Mouse (Mus musculus): ENCODE measurements around the gene Rbbp5. TPM values are rescaled to one million over a fixed set of nuclear protein-coding genes. Genes with fewer than 3 reads are reported as not detected.
A peak's percentile ranks its signal among the peaks of the same experiment; 100 is the strongest.

The Rbbp5 gene
- polyA plus RNA-seq, 1 experiment from 2014 or later, result 37.8 TPM

DNA sequence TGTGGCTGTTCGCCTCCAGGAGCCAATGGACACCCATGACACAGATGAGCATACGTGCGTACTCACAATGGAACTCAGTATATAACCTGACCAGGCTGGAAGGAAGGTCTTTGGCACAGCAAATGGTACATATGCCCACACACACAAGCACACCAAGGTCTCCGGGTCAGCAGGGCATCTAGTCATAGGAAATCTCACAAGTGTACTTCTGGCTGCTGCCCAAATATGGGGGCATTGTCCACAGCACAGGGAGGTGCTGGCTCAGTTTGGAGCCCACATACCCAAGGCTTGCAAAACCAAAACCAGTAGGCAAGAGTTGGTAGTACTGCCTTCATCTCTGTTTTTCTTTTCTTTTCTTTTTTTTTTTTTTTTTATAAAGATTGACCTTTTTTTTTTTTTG, 58.4 kb downstream of the Rbbp5 start:
- Histone ChIP-seq H3K27me3 (replicated peaks; ENCODE audit: control insufficient read depth, insufficient read depth, low read length) (peaks cover 10% of the 10 kb centered on the region), H3K9me3 (ENCODE audit: control insufficient read depth, low read length) (no peaks in the 10 kb centered on the region), H3K4me1 (ENCODE audit: control insufficient read depth, insufficient read depth, low read length) (peaks cover 18% of the 10 kb centered on the region; the same call in 1 of the 2 replicates), H3K9ac (ENCODE audit: low read depth, low read length) (no peak overlapping the region), H3K27ac (replicated peaks; ENCODE audit: low read depth, low read length) (no peak overlapping the region), H3K36me3 (ENCODE audit: control insufficient read depth, insufficient read depth, low read length) (no peaks in the 10 kb centered on the region), H3K4me2 (ENCODE audit: low read depth, low read length) (no peak overlapping the region), H3K4me3 (ENCODE audit: low read depth, low read length) (no peak overlapping the region)
- WGBS, result 94% methylated on average over 4 of the region's 4 CpGs
- ATAC-seq (ENCODE audit: low read depth) (no peak), DNase-seq (ENCODE audit: low spot score) (no peak)

DNA sequence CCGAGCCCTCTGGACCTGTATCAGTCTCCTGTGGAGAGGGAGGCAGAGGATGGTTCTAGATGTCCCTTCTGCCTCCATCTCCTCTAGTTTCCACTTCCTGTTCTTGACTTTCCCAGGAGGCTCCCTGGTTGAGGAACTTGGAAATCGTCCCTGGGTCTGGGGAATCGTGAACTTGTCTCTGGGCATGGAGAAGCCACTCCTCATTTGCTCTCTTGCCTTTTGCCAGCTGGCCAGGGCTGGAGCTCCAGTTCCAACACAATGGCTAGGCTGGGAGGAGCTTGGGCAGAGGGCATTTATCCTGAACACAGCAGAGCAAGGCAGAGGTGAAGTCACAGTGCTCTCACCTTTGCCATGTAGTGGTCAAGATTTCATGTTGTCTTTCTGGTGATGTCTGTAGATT, 59.3 kb downstream of the Rbbp5 start:
- H3K4me1 ChIP-seq (ENCODE audit: control insufficient read depth, insufficient read depth, low read length), result peaks cover 17% of the 10 kb centered on the region; the same call in 1 of the 2 replicates
- peaks cover 18% of the 10 kb centered on the region for H3K27me3 ChIP-seq (replicated peaks; ENCODE audit: control insufficient read depth, insufficient read depth, low read length)
- WGBS, result 76% methylated on average over 3 of the region's 3 CpGs
- H3K36me3 ChIP-seq (ENCODE audit: control insufficient read depth, insufficient read depth, low read length), result no peaks in the 10 kb centered on the region
- H3K4me3 ChIP-seq (ENCODE audit: low read depth, low read length), result no peak overlapping the region
- ATAC-seq (ENCODE audit: low read depth), result no peak
- H3K27ac ChIP-seq (replicated peaks; ENCODE audit: low read depth, low read length), result no peak overlapping the region
- no peak overlapping the region for H3K4me2 ChIP-seq (ENCODE audit: low read depth, low read length)
- no peak overlapping the region for H3K9ac ChIP-seq (ENCODE audit: low read depth, low read length)
- H3K9me3 ChIP-seq (ENCODE audit: control insufficient read depth, low read length), result no peaks in the 10 kb centered on the region
- no peak for DNase-seq (ENCODE audit: low spot score)

DNA sequence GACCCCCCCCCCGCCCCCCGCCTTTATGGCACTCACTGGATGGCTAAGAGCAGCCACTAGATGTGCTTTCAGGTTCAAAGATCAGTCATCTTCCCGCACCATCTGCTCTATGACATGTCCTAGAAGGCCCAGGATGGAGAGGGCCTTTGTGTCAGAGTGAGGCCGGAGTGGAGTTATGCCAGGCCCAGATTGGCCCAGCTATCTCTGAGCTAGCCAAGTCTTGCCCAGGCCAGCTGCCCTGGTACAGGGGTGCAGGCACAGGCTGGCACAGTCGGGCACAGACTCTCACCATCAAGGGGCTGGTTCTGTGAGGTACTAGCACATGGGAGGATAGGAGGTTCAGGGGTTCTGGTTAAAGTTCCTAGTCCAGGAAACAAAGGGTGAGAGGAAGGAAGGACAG, 60.6 kb downstream of the Rbbp5 start:
- DNase-seq (ENCODE audit: low spot score), result no peak
- no peak for ATAC-seq (ENCODE audit: low read depth)

DNA sequence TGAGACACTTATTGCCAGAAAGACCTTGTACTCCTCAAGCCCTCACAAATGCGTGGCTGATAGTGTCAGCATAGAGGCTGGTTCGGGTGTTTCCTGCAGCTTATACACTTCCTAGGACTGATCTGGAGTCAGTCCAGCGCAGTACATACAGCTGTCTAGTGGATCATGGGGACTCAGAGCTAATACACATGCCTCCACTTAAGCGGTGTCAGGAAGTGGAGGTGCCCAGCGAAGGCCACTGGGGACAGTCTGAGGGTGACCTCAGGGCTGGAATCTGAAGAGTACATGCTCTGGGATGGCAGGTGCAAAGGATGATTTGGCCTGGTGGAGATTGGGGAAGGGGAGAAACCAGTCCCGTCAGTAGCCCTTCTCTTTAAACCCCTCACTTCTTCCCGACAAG, 63.5 kb downstream of the Rbbp5 start:
- H3K9ac ChIP-seq (ENCODE audit: low read depth, low read length), result no peak overlapping the region
- H3K4me2 ChIP-seq (ENCODE audit: low read depth, low read length), result no peak overlapping the region
- H3K4me1 ChIP-seq (ENCODE audit: control insufficient read depth, insufficient read depth, low read length), result peaks cover 11% of the 10 kb centered on the region; the same call in 1 of the 2 replicates
- no peaks in the 10 kb centered on the region for H3K9me3 ChIP-seq (ENCODE audit: control insufficient read depth, low read length)
- ATAC-seq (ENCODE audit: low read depth) (no peak), DNase-seq (ENCODE audit: low spot score) (no peak)
- H3K27me3 ChIP-seq (replicated peaks; ENCODE audit: control insufficient read depth, insufficient read depth, low read length), result peaks cover 54% of the 10 kb centered on the region
- 53% methylated on average over 7 of the region's 7 CpGs for WGBS
- no peaks in the 10 kb centered on the region for H3K36me3 ChIP-seq (ENCODE audit: control insufficient read depth, insufficient read depth, low read length)
- no peak overlapping the region for H3K4me3 ChIP-seq (ENCODE audit: low read depth, low read length)
- H3K27ac ChIP-seq (replicated peaks; ENCODE audit: low read depth, low read length), result no peak overlapping the region

More for the DNA sequence above, 60.6 kb downstream of the Rbbp5 start:
- Histone ChIP-seq H3K27me3 (replicated peaks; ENCODE audit: control insufficient read depth, insufficient read depth, low read length) (peaks cover 32% of the 10 kb centered on the region), H3K27ac (replicated peaks; ENCODE audit: low read depth, low read length) (no peak overlapping the region), H3K4me3 (ENCODE audit: low read depth, low read length) (no peak overlapping the region), H3K4me1 (ENCODE audit: control insufficient read depth, insufficient read depth, low read length) (peaks cover 20% of the 10 kb centered on the region), H3K9me3 (ENCODE audit: control insufficient read depth, low read length) (no peaks in the 10 kb centered on the region), H3K36me3 (ENCODE audit: control insufficient read depth, insufficient read depth, low read length) (no peaks in the 10 kb centered on the region), H3K4me2 (ENCODE audit: low read depth, low read length) (no peak overlapping the region), H3K9ac (ENCODE audit: low read depth, low read length) (no peak overlapping the region)
- WGBS, result 76% methylated on average over 5 of the region's 5 CpGs

DNA sequence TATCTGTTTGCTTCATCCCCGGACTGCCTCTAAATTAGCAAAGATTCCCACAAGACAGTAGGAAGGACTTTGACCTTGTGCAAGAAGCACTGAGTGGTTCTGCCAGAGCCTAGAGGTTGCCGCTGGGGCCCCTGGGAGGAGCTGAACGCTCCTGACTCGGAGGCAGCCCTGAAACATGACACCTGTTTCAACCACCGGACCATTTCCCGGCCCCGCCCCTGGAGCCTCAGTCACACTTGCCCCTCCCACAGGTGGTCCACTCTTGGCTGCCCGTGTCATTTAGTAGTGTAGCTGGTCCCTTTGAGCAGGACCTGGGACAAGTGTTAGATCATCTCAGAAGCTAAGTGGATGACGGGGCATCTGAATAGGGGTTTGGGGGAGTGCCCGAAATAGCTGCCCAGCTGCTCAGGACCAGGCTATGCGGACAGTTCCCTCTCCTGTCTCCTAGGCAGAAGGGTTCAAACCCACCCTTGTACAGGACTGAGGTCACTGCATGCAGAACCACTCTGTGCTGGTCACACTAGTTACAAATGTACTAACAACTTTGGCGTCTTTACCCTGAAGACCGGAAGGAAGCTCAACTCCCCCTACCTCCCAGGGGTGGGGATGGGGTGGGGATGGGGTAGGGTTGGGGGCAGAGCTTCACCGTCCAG, 64.1 kb downstream of the Rbbp5 start:
- Histone ChIP-seq H3K4me3 (ENCODE audit: low read depth, low read length) (no peak overlapping the region), H3K27me3 (replicated peaks; ENCODE audit: control insufficient read depth, insufficient read depth, low read length) (peaks cover 54% of the 10 kb centered on the region), H3K27ac (replicated peaks; ENCODE audit: low read depth, low read length) (no peak overlapping the region), H3K36me3 (ENCODE audit: control insufficient read depth, insufficient read depth, low read length) (no peaks in the 10 kb centered on the region), H3K4me2 (ENCODE audit: low read depth, low read length) (peak overlapping the region; percentile 23; the same call in 1 of the 2 replicates), H3K9ac (ENCODE audit: low read depth, low read length) (no peak overlapping the region), H3K9me3 (ENCODE audit: control insufficient read depth, low read length) (no peaks in the 10 kb centered on the region), H3K4me1 (ENCODE audit: control insufficient read depth, insufficient read depth, low read length) (peaks cover 11% of the 10 kb centered on the region; the same call in 1 of the 2 replicates)
- WGBS, result 6% methylated on average over 14 of the region's 14 CpGs
- DNase-seq (ENCODE audit: low spot score) (peak; percentile 48), ATAC-seq (ENCODE audit: low read depth) (peak; percentile 39; the same call in 1 of the 2 replicates)

DNA sequence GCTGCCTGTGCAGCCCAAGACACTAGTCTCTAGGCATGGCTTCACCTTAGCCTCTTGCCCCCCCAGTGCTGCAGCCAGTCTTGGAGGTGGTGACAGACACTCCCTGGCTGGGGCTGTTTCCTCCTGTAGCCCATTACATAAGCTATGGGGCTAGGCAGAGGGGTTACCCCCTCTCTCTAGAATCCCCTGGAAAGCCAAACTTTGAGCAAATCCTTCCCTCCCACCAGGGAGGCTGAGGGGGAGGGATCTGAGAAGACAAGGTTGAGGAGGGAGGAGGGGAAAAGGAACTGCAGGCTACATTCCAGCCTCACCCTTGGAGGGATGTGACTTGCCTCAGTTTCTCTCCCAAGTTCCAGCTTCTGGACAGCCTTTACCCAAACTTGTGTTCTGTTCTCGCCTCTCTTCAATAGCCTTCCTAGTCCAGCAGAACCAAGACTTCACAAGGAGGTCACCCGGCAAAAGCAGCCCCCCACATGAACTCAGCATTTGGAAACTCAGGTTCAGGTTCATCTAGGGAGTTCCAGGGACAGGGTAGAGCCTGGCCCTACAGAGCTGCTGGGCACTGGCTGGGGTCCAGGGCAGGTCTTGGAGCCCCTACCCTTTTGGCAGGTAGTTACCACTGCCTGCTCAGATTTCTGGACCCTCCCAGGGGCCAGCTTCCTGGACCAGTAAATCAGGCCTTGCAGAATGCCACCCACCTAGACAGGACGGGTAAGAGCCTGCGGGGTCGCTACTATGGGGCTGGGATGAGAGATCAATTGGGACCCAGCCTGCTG, 64.8 kb downstream of the Rbbp5 start:
- Histone ChIP-seq H3K27ac (replicated peaks; ENCODE audit: low read depth, low read length) (no peak overlapping the region), H3K9me3 (ENCODE audit: control insufficient read depth, low read length) (no peaks in the 10 kb centered on the region), H3K4me1 (ENCODE audit: control insufficient read depth, insufficient read depth, low read length) (peaks cover 11% of the 10 kb centered on the region; the same call in 1 of the 2 replicates), H3K36me3 (ENCODE audit: control insufficient read depth, insufficient read depth, low read length) (no peaks in the 10 kb centered on the region), H3K9ac (ENCODE audit: low read depth, low read length) (peak overlapping the region; percentile 42; the same call in 1 of the 2 replicates), H3K4me2 (ENCODE audit: low read depth, low read length) (peak overlapping the region; percentile 48), H3K27me3 (replicated peaks; ENCODE audit: control insufficient read depth, insufficient read depth, low read length) (peaks cover 54% of the 10 kb centered on the region), H3K4me3 (ENCODE audit: low read depth, low read length) (no peak overlapping the region; the same call in 1 of the 2 replicates)
- DNase-seq (ENCODE audit: low spot score) (no peak), ATAC-seq (ENCODE audit: low read depth) (no peak; the same call in 1 of the 2 replicates)
- WGBS, result 10% methylated on average over 5 of the region's 5 CpGs

DNA sequence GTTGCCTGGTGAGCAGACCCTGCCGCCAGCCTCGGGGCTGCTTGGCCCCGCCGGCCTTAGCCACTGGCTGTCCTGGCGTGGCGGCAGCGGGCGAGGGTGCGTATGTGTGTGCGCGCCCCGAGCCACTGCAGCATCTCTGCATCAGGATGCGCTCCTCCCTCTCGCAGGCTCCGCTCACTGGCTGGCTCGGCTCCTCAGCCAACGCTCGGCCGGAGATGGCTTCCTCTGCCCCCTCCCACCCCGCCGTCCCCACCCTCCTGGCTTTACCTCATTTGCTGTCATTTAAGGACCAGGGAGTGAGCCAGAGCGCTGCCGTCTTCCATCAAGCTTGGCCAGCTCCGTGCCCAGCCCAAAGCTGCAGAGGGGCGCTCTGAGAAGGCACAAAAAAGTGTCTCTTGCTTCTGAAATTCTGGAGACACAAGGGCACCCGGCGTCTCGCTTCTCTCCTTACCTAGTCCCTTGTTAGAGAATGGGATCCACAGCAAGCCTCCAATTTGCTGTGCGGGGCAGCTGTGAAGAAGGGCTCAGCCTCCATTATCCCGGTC, 65.7 kb downstream of the Rbbp5 start, which contains the start of gene Cntn2:
Cntn2 (minus strand) TSS at position 495 of the 545 bp plus-strand sequence.
- Histone ChIP-seq H3K9me3 (ENCODE audit: control insufficient read depth, low read length) (no peaks in the 10 kb centered on the region), H3K9ac (ENCODE audit: low read depth, low read length) (peak within 1 kb of the TSS; percentile 42), H3K27ac (replicated peaks; ENCODE audit: low read depth, low read length) (no peak within 1 kb of the TSS), H3K4me1 (ENCODE audit: control insufficient read depth, insufficient read depth, low read length) (peaks cover 11% of the 10 kb centered on the region; the same call in 1 of the 2 replicates), H3K4me3 (ENCODE audit: low read depth, low read length) (peak within 1 kb of the TSS; percentile 29), H3K36me3 (ENCODE audit: control insufficient read depth, insufficient read depth, low read length) (no peaks in the 10 kb centered on the region), H3K4me2 (ENCODE audit: low read depth, low read length) (peak within 1 kb of the TSS; percentile 48), H3K27me3 (replicated peaks; ENCODE audit: control insufficient read depth, insufficient read depth, low read length) (peaks cover 54% of the 10 kb centered on the region)
- ATAC-seq (ENCODE audit: low read depth), result peak; percentile 75
- DNase-seq (ENCODE audit: low spot score), result peak; percentile 50
- under 1% methylated on average over 24 of the region's 30 CpGs for WGBS

DNA sequence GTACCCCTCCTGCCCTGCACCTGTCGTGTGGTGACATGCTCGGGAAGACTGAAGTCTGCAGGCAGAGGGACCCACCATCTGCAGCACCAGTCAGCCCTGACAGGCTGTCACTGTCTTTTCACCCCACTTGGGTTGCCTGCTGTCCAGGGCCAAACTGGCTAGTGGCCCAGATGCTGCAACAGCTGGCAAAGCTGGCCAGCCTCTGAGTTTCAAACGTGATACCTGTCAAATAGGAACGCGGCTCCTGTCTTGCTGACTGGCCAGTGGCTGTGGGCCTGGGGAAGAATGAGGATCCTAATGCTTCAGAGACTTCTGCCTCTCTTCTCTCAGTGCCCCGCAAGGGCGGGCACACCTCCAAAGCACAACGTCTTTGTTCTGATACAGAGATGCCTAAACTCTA, 66.6 kb downstream of the Rbbp5 start:
- whole genome bisulfite sequencing, result 67% methylated on average over 8 of the region's 8 CpGs
- DNase-seq (ENCODE audit: low spot score) (no peak), ATAC-seq (ENCODE audit: low read depth) (no peak)
- no peaks in the 10 kb centered on the region for H3K36me3 ChIP-seq (ENCODE audit: control insufficient read depth, insufficient read depth, low read length)
- no peak overlapping the region for H3K27ac ChIP-seq (replicated peaks; ENCODE audit: low read depth, low read length)
- no peak overlapping the region for H3K4me2 ChIP-seq (ENCODE audit: low read depth, low read length)
- peaks cover 54% of the 10 kb centered on the region for H3K27me3 ChIP-seq (replicated peaks; ENCODE audit: control insufficient read depth, insufficient read depth, low read length)
- H3K4me1 ChIP-seq (ENCODE audit: control insufficient read depth, insufficient read depth, low read length), result peaks cover 11% of the 10 kb centered on the region; the same call in 1 of the 2 replicates
- no peaks in the 10 kb centered on the region for H3K9me3 ChIP-seq (ENCODE audit: control insufficient read depth, low read length)
- H3K9ac ChIP-seq (ENCODE audit: low read depth, low read length), result no peak overlapping the region
- no peak overlapping the region for H3K4me3 ChIP-seq (ENCODE audit: low read depth, low read length)

All from embryonic facial prominence, embryonic 14.5 days (tissue).